ENCODE assay signal across 5 mouse cellular contexts in genomic region chr11:6367986-6368385, GRCm38 (mm10). TPM values are rescaled to one million over a fixed set of nuclear protein-coding genes. Genes with fewer than 3 reads are reported as not detected.
DNase-seq lines count a peak whose midpoint lies in the region; TF ChIP-seq lines count a peak whose summit lies in the region.
"Not testable (repeated sequence)": the region's sequence is repeated elsewhere in the genome, so short reads cannot be mapped to it uniquely, and the experiment has no call there.

No protein-coding gene starts in this region.

- in situ Hi-C loops in ES-E14 (cut with MboI; ENCODE audit: low sequenced_read_pairs in 2 of 2, unreplicated experiment in 2 of 2), result not testable (repeated sequence)

- H3K9me3 ChIP-seq in E14TG2a.4 (ENCODE audit: low read length); ES-Bruce4 (replicated peaks; ENCODE audit: control insufficient read depth, insufficient read depth, low read length, poor library complexity, severe bottlenecking); ES-E14 (ENCODE audit: control insufficient read depth, insufficient read depth, low read depth, low read length): not testable (repeated sequence)

- H3K36me3 ChIP-seq in E14TG2a.4 (ENCODE audit: insufficient read depth, low read length); ES-Bruce4 (ENCODE audit: control insufficient read depth, insufficient read depth, low read length, poor library complexity, severe bottlenecking); ES-E14 (ENCODE audit: control insufficient read depth, insufficient read depth, low read length, poor library complexity, severe bottlenecking): not testable (repeated sequence)

- H3K9ac ChIP-seq in ES-Bruce4 (ENCODE audit: low read depth, poor library complexity, severe bottlenecking), result peak overlapping the region; percentile 61
- peak overlapping the region; percentile 26 for H3K9ac ChIP-seq in ES-E14 (ENCODE audit: insufficient read depth, low read depth, low read length, poor library complexity, severe bottlenecking)

- not testable (repeated sequence) for H3K27me3 ChIP-seq in E14TG2a.4 (ENCODE audit: insufficient read depth, low read length); ES-Bruce4 (ENCODE audit: control insufficient read depth, insufficient read depth, low read length, poor library complexity, severe bottlenecking)

- H3K27ac ChIP-seq in ES-Bruce4 (ENCODE audit: insufficient read depth, low read length) (peak overlapping the region; percentile 87), ES-E14 (ENCODE audit: insufficient read depth, low read depth, low read length, poor library complexity, severe bottlenecking) (peak overlapping the region; percentile 96)

- H3K4me1 ChIP-seq in E14TG2a.4 (replicated peaks; ENCODE audit: low read depth, low read length), result peaks cover 90% of the 10 kb centered on the region
- H3K4me1 ChIP-seq in ES-Bruce4 (ENCODE audit: control insufficient read depth, insufficient read depth, low read length), result not testable (repeated sequence)
- H3K4me1 ChIP-seq in ES-E14 (ENCODE audit: control insufficient read depth in 2 of 2, insufficient read depth in 2 of 2, low read length in 2 of 2, poor library complexity in 1 of 2), result peaks cover 10 to 18% of the 10 kb centered on the region in 2 experiments

- not testable (repeated sequence) for DNase-seq in ES-E14 (ENCODE audit: low read depth, low spot score)
- peak; percentile 71 for DNase-seq in R1 (ENCODE audit: low read depth, low spot score)
- peak; percentile 56 for DNase-seq in ZHBTc4 (ENCODE audit: low read depth, low spot score)

- peak overlapping the region; percentile 55 for H3K4me3 ChIP-seq in E14TG2a.4 (replicated peaks; ENCODE audit: low read length)
- H3K4me3 ChIP-seq in ES-Bruce4 (ENCODE audit: low read depth, low read length), result 0 out of 2 replicates have a peak overlapping the region, but pooled peaks have one; percentile 7
- peak overlapping the region in 1 of 2 experiments; percentile 31; a peak in 2 of 4 replicates for H3K4me3 ChIP-seq in ES-E14 (ENCODE audit: insufficient read depth in 1 of 2, low read depth in 1 of 2, low read length in 2 of 2, poor library complexity in 1 of 2, severe bottlenecking in 1 of 2)

- TF ChIP-seq POLR2A in ES-Bruce4 (IDR thresholded peaks at IDR 0.05; ENCODE audit: insufficient read depth, low read length), result not testable (repeated sequence)

- not testable (repeated sequence) for TF ChIP-seq CTCF in E14TG2a.4 (conservative IDR thresholded peaks at IDR 0.05; ENCODE audit: low read length); ES-Bruce4 (IDR thresholded peaks at IDR 0.05; ENCODE audit: low read depth, low read length)

- 0 out of 2 replicates have a peak, but pooled peaks have one; percentile 28 for TF ChIP-seq EP300 in ES-Bruce4 (IDR thresholded peaks at IDR 0.05; ENCODE audit: insufficient read depth, low read depth, low read length)

RNA-seq across cellular contexts. Expression of gene Zmiz2, which starts 20.9 kb away (rescaled TPM):
- 51.5 and 59.4 TPM in 2 replicates for polyA plus RNA-seq in ES-Bruce4 (2011; ENCODE audit: insufficient read depth, insufficient read length, low read depth, missing spikeins)
- 19.6 and 22.6 TPM in 2 replicates for total RNA-seq in ES-E14 (2012; rRNA removed)

RNA-seq across cellular contexts. Expression of gene Ppia, which starts 47.3 kb away (rescaled TPM):
- polyA plus RNA-seq in ES-Bruce4 (2011; ENCODE audit: insufficient read depth, insufficient read length, low read depth, missing spikeins), result 2,132 and 2,301 TPM in 2 replicates
- total RNA-seq in ES-E14 (2012; rRNA removed), result 4,715 and 6,168 TPM in 2 replicates
